Mouse (Mus musculus) neural tube, embryonic 13.5 days (tissue): ENCODE measurements around the gene Btg4. TPM values are rescaled to one million over a fixed set of nuclear protein-coding genes. Genes with fewer than 3 reads are reported as not detected.
"Not testable (repeated sequence)": the region's sequence is repeated elsewhere in the genome, so short reads cannot be mapped to it uniquely, and the experiment has no call there.

Experiments
- ATAC-seq: fragments of 200-750 bp; cut with Nextera tagmentation; 2 replicates; pipeline ENCODE4 v1.8.0; 2017; ENCODE audit warnings: low read depth, mild to moderate bottlenecking, moderate TSS enrichment, moderate library complexity
- H3K27ac ChIP-seq: fragments of 300-500 bp; sonication (generic); replicated peaks from 2 replicates; pipeline ENCODE4 v1.5.1; 2015; ENCODE audit warnings: moderate library complexity, mild to moderate bottlenecking, inconsistent platforms
- H3K27me3 ChIP-seq: fragments of 300-500 bp; sonication (generic); 2 replicates; pipeline ENCODE4 v1.6.1; 2015; ENCODE audit warnings: mild to moderate bottlenecking, inconsistent platforms
- H3K36me3 ChIP-seq: fragments of 300-500 bp; sonication (generic); 2 replicates; pipeline ENCODE4 v1.6.1; 2015; ENCODE audit warnings: mild to moderate bottlenecking, inconsistent platforms
- H3K4me1 ChIP-seq: fragments of 300-500 bp; sonication (generic); replicated peaks from 2 replicates; pipeline ENCODE4 v1.6.1; 2015; ENCODE audit warnings: inconsistent platforms
- H3K4me2 ChIP-seq: fragments of 300-500 bp; sonication (generic); 2 replicates; pipeline ENCODE4 v1.6.1; 2015; ENCODE audit warnings: inconsistent platforms, mild to moderate bottlenecking, moderate library complexity
- H3K4me3 ChIP-seq: fragments of 300-500 bp; sonication (generic); 2 replicates; pipeline ENCODE4 v1.5.1; 2015; ENCODE audit warnings: mild to moderate bottlenecking, inconsistent platforms
- H3K9ac ChIP-seq: fragments of 300-500 bp; sonication (generic); 2 replicates; pipeline ENCODE4 v1.6.1; 2015; ENCODE audit warnings: moderate library complexity, mild to moderate bottlenecking, inconsistent platforms
- H3K9me3 ChIP-seq: fragments of 300-500 bp; sonication (generic); 2 replicates; pipeline ENCODE4 v1.6.1; 2016; ENCODE audit warnings: inconsistent platforms
- WGBS: fragments of 180-500 bp; shearing (Covaris S2); methylation state at CpG from one replicate; pipeline ENCODE4 v1.1.7; 2015; 5-methylcytosine and 5-hydroxymethylcytosine counted together
- polyA plus RNA-seq: library from polyadenylated mRNA; unstranded; fragments of >200 nt; fragmentation: Nextera tagmentation; extraction: Ambion mirVana; gene quantifications from 2 replicates; pipeline ENCODE4 v1.2.1, GENCODE M21; 2015

Btg4 gene
- polyA plus RNA-seq, 1 experiment from 2014 or later: not detected

DNA sequence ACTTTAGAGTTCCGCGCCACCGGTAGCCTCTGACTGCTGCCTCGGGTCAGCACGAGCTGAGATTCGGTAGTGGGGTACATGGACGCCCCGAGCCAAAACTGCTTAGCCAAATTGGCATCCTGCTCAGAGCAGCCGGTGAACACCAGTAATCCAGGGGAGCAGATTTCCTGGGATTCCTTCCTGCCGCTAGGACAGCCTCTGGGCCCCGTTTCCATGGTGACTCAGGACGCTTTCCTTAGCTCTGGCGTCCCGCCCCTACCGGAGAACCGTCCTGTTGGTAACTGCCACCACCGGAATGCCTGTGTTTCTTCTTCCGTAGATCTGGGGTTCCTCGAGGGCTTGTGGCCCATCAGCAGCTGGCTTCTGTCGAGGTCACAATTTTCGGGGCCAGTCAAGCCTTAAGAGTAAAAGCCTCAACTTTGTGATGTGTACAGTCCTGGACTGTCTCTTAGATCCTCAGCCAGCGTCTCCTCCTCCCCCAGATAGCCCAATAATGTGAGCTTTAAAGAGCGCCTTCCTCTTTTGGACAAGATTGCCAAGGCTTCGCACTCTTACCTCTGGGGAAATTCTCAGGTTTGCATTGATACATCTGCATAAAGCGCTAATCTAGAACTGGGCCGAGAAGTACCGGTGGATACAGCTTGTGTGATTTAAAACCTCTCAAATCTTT is 41.2 kb downstream of the Btg4 start, which contains the start of gene 4833427G06Rik:
Gene 4833427G06Rik (minus strand): TSS at position 323 of the 670 bp plus-strand sequence.
- Histone ChIP-seq H3K9ac (0 out of 2 replicates have a peak within 1 kb of the TSS, but pooled peaks have one; percentile 76), H3K27ac (no peak within 1 kb of the TSS), H3K4me3 (peak within 1 kb of the TSS; percentile 59), H3K27me3 (peaks cover 11% of the 10 kb centered on the region), H3K9me3 (no peaks in the 10 kb centered on the region), H3K4me2 (peak within 1 kb of the TSS; percentile 100), H3K36me3 (no peaks in the 10 kb centered on the region), H3K4me1 (peaks cover 23% of the 10 kb centered on the region)
- ATAC-seq: peak; percentile 45
- 7% methylated on average over 27 of the region's 27 CpGs for WGBS

DNA sequence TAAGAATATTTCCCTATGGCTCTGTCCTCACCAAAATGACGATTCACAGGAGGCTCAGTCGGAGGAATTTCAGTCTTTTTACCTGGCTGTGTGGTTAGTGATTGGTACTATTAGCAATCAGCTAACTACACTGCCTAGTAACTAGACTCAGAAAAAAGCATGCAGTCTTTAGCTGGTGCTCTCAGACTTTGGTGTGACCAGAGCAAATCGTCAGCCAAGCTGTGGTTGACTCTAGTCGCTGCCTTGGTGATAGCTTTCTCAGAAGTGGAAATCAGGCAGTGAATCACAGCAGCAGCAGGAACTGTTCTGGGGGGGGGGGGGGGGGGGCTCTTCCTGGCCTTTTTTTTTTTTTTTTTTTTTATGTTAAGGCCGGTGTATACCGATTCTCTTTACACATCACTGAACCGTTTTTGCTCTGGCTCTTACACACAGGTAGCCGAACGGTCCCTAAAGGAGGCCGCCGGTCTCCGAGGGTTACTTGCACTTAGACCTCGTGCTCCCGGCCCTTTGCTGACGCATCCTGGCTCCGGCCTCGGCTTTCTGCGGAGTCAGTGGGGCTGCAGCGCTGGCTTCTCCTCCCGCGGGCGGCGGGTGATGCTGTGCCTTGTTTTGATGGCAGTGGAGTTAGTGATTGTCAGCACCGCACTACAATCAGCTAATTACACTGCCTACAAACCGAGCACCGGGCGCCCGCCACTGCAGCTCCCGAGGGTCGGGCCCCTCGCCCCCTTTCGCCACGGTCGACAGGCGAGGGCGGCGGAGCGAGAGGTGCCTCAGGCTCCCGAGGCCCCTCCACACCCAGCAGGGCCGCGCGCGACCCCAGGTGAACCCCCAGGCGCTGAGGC is 42.5 kb downstream of the Btg4 start:
- H3K27ac ChIP-seq: no peak overlapping the region; the same call in 1 of the 2 replicates
- H3K36me3 ChIP-seq: no peaks in the 10 kb centered on the region
- peak overlapping the region; percentile 76 for H3K9ac ChIP-seq
- H3K27me3 ChIP-seq: peaks cover 11% of the 10 kb centered on the region
- ATAC-seq: peak; percentile 82
- H3K4me1 ChIP-seq: peaks cover 23% of the 10 kb centered on the region
- peak overlapping the region; percentile 59 for H3K4me3 ChIP-seq
- peak overlapping the region; percentile 100 for H3K4me2 ChIP-seq
- no peaks in the 10 kb centered on the region for H3K9me3 ChIP-seq
- WGBS: under 1% methylated on average over 43 of the region's 44 CpGs

DNA sequence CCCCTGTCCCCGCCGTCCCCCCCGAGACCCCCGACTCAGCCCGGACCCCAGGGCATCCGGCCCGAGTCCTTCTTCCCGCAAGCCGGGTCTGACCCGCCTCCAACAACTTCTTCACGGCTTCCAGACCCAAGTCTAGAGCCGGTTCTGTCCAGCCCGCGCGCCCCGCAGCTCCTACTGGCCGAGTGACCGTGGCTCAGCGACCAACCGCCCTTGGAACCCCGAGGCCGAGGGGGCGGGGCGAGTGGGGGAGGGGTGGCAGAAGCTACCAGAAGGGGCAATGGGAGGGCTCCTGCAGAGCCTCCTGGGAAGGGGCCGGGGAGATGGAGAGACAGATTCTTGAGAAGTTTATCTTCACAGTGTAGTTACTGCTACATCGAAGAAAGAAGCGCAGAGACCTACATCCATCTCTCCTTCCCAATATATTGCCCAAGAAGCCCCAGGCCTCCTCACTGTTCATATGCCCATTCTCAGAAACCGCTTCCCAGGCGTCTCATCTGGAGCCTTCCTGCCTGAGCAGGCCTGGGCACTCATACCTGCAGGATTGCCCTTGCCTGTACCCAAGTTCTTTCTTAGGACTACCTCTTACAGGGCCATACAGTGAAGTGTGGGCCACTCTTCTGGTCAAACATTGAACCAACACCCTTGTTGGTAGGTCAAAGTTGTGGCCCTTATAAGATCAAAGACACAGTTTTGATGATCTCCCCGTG is 43.3 kb downstream of the Btg4 start:
- Histone ChIP-seq H3K9ac (peak overlapping the region; percentile 76), H3K36me3 (no peaks in the 10 kb centered on the region), H3K9me3 (no peaks in the 10 kb centered on the region), H3K4me1 (peaks cover 23% of the 10 kb centered on the region), H3K4me2 (peak overlapping the region; percentile 100), H3K27me3 (peaks cover 11% of the 10 kb centered on the region), H3K4me3 (peak overlapping the region; percentile 59), H3K27ac (no peak overlapping the region)
- WGBS: 14% methylated on average over 28 of the region's 30 CpGs
- ATAC-seq: peak; percentile 57

DNA sequence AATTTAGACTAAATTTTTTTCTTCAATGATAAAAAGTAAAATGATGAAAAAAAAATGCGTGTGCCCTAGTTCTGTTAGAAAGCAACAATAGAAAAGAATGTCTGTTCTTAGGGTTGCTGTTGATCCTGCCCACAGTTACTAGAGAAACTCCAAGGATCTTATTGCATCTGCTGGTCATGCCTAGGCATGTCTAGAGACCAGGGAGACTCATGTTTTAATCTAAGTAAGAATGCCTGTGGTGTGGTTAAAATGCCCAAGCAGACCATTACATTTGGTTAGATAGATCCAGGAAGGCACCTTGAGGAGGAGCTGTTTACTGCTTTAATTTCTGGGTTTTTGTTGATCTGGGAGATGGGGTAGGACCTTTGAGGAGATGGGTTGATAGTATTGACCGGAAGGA is 45.0 kb downstream of the Btg4 start:
- Histone ChIP-seq H3K9ac (no peak overlapping the region), H3K9me3 (no peaks in the 10 kb centered on the region), H3K4me1 (peaks cover 23% of the 10 kb centered on the region), H3K27ac (no peak overlapping the region), H3K4me3 (no peak overlapping the region), H3K27me3 (peaks cover 4% of the 10 kb centered on the region; the same call in 1 of the 2 replicates), H3K4me2 (no peak overlapping the region), H3K36me3 (no peaks in the 10 kb centered on the region)
- WGBS: 89% methylated on average over 2 of the region's 2 CpGs
- ATAC-seq: no peak

DNA sequence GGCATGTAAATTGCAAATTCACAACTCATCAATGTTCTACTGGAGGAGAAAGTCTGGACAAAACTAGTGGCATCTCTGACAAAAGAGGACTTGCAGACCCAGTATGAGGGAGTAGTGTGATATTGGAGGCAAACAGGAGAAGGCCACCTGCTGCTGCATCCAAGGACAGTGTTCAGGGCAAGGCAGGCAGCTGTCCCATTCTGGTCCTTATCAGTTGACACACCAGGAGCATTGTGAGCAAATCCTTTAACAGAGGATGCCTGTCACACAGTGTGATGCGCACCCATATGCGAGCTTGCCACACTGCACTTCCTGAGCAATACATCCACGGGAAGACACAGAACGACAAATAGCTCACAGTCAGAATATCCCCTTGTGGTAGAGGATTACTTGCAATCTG is 54.1 kb downstream of the Btg4 start:
- H3K27me3 ChIP-seq: no peaks in the 10 kb centered on the region
- no peak overlapping the region for H3K27ac ChIP-seq
- H3K9ac ChIP-seq: no peak overlapping the region
- 82% methylated on average over 4 of the region's 4 CpGs for WGBS
- no peaks in the 10 kb centered on the region for H3K36me3 ChIP-seq
- no peaks in the 10 kb centered on the region for H3K9me3 ChIP-seq
- no peak overlapping the region for H3K4me3 ChIP-seq
- H3K4me1 ChIP-seq: no peaks in the 10 kb centered on the region
- no peak for ATAC-seq
- H3K4me2 ChIP-seq: no peak overlapping the region

DNA sequence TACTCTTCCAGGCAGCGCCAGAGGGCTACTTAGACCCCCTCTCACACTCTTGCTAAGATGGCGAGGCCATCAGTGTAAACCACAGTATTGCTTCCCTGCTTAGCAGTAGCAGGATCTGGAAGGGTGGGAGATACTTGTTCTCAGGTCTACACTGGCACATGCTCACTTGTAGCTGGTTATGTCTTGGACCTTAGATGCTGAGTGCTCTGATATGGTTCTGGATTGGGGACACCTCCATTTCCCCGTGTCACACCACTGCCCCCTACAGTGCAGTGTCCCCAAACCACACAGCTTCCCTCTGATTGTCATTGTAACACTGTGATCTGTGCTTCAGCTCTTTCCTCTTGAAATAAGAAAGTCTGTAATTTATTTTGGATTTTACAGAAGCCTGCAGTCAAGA is 76.3 kb downstream of the Btg4 start:
- H3K27ac ChIP-seq: no peak overlapping the region
- no peak overlapping the region for H3K4me3 ChIP-seq
- no peak overlapping the region for H3K4me2 ChIP-seq
- no peak overlapping the region for H3K9ac ChIP-seq
- ATAC-seq: no peak
- H3K27me3 ChIP-seq: no peaks in the 10 kb centered on the region
- no peaks in the 10 kb centered on the region for H3K4me1 ChIP-seq
- 69% methylated on average over 3 of the region's 3 CpGs for WGBS
- no peaks in the 10 kb centered on the region for H3K36me3 ChIP-seq
- H3K9me3 ChIP-seq: no peaks in the 10 kb centered on the region

DNA sequence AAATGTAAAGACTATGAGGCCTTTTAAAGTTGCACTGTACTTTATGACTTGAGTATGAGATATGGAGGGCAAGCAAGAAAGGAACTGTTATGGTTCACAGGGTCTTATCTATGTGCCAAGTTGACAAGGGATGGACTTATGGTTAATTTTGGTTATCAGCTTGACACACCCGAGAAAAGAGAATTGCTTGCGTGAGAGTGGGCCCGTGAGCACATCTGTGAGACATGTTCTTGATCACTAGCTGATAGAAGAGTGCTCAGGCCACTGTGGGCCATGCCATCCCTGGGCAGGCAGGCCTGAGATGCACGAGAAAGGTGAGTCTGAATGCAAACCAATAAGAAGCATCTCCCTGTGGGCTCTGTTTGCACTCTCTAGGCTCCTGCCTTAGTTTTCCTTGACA is 76.7 kb downstream of the Btg4 start:
- H3K4me2 ChIP-seq: no peak overlapping the region
- WGBS: 90% methylated on average over 4 of the region's 4 CpGs
- no peaks in the 10 kb centered on the region for H3K9me3 ChIP-seq
- H3K4me1 ChIP-seq: no peaks in the 10 kb centered on the region
- no peaks in the 10 kb centered on the region for H3K27me3 ChIP-seq
- no peak for ATAC-seq
- no peak overlapping the region for H3K9ac ChIP-seq
- no peak overlapping the region for H3K4me3 ChIP-seq
- no peak overlapping the region for H3K27ac ChIP-seq
- no peaks in the 10 kb centered on the region for H3K36me3 ChIP-seq

DNA sequence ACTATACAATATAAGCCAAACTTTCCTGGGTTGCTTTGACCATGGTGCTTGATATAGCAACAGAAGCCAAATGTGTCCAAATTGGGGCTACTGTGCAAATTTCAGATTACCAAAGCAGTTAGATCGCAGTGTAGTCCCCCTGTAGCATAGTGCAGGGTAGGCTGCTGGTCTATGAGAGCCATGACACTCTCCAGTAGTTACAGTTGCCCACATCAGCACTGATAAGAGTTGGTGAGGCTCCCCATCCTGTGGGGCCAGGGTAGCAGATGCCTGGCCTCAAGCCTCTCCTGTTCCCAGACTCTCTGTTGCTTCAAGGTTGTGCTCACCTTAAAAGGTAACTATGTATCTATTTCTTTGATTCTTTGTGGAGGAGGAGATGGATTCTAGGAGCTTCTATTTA is 77.1 kb downstream of the Btg4 start:
- Histone ChIP-seq H3K9me3 (no peaks in the 10 kb centered on the region), H3K27ac (no peak overlapping the region), H3K9ac (no peak overlapping the region), H3K4me1 (no peaks in the 10 kb centered on the region), H3K27me3 (no peaks in the 10 kb centered on the region), H3K4me3 (no peak overlapping the region), H3K36me3 (no peaks in the 10 kb centered on the region), H3K4me2 (no peak overlapping the region)
- ATAC-seq: no peak
- WGBS: 91% methylated on average over 1 of the region's 1 CpGs

DNA sequence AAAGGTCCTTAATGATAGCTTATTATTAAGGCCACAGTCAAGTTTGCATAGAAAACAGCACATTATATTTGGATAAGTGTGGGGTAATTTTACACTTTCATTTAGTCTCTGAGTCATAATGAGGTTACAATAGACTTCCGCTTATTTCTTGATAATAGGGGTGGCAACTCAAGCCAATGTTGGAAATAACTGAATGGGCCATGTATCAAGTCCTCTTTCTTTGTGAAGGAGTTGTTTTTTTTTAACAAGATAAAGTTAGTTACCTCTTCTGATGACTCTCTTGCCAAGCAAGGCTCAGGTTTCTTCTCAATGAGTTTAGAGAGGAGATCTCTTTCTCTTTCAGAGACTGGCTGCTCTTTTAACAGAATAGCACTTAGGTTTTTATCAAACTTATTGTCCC is 77.6 kb downstream of the Btg4 start:
- Histone ChIP-seq H3K9me3 (no peaks in the 10 kb centered on the region), H3K4me1 (no peaks in the 10 kb centered on the region), H3K27me3 (no peaks in the 10 kb centered on the region), H3K36me3 (no peaks in the 10 kb centered on the region), H3K27ac (no peak overlapping the region), H3K9ac (no peak overlapping the region), H3K4me3 (no peak overlapping the region), H3K4me2 (no peak overlapping the region)
- 96% methylated on average over 1 of the region's 1 CpGs for WGBS
- no peak for ATAC-seq

DNA sequence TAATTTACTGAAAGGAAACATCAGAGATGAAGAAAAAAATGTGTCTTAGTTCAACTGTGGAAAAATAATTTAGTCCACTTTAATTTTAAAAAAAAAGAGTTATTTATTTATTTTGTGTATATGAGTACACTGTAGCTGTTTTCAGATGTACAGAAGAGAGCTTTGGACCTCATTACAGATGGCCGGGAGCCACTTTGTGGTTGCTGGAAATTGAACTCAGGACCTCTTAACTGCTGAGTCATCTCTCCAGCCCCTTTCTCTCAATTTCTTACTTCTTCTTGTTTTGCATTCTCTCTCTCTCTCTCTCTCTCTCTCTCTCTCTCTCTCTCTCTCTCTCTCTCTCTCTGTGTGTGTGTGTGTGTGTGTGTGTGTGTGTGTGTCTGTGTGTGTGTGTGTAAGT is 78.7 kb downstream of the Btg4 start:
- H3K9me3 ChIP-seq, H3K27me3 ChIP-seq, H3K4me1 ChIP-seq, ATAC-seq, H3K27ac ChIP-seq, H3K9ac ChIP-seq, H3K4me3 ChIP-seq, H3K36me3 ChIP-seq, H3K4me2 ChIP-seq: not testable (repeated sequence)
- WGBS: 79% methylated on average over 1 of the region's 1 CpGs

DNA sequence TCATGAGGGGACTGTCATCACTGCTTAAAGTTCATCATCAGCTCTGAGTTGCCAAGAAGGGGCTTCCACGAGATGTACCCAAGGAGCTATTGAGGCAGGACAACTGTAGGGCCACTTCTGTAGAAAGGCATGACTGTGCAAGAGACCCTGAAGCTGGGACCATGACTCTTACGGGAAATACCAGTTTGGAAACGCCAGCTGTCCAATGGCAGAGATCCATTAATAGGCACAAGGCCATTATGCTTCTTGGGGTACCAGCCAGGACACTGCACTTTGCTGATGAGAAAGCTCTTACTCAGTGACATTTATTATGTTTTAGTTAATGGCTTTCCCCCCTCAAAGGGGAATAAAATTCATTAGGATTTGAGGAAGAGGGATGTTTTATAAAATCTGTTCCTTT is 80.0 kb downstream of the Btg4 start:
- no peaks in the 10 kb centered on the region for H3K9me3 ChIP-seq
- H3K4me3 ChIP-seq: no peak overlapping the region
- H3K27me3 ChIP-seq: no peaks in the 10 kb centered on the region
- H3K36me3 ChIP-seq: no peaks in the 10 kb centered on the region
- H3K27ac ChIP-seq: no peak overlapping the region
- no peak for ATAC-seq
- H3K4me1 ChIP-seq: no peaks in the 10 kb centered on the region
- 82% methylated on average over 3 of the region's 3 CpGs for WGBS
- no peak overlapping the region for H3K4me2 ChIP-seq
- H3K9ac ChIP-seq: no peak overlapping the region

DNA sequence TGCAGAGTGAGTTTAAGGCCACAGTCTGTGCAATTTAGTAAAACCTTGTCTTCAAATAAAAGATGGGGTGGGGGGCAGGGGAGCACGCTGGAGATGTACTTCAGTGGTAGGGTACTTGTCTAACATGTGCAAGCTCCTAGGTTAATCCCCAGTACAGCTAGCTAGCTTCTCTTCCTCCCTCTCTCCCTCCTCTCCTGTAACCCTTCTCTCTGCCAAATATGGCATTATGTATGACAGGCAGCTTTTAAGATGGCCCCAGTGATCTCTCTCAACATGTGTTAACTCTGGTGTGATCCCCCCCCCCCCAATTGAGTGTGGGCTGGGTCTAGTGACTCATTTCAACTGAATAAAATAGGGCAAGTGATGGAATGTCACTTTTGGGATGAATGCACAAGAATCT is 82.7 kb downstream of the Btg4 start:
- Histone ChIP-seq H3K4me2 (no peak overlapping the region), H3K9me3 (no peaks in the 10 kb centered on the region), H3K4me1 (peaks cover 8% of the 10 kb centered on the region), H3K9ac (no peak overlapping the region), H3K27me3 (no peaks in the 10 kb centered on the region), H3K4me3 (no peak overlapping the region), H3K36me3 (no peaks in the 10 kb centered on the region), H3K27ac (no peak overlapping the region)
- ATAC-seq: no peak
- WGBS: 84% methylated on average over 1 of the region's 1 CpGs
